24 mouse cellular contexts compared by ENCODE assay signal in the genomic region with DNA sequence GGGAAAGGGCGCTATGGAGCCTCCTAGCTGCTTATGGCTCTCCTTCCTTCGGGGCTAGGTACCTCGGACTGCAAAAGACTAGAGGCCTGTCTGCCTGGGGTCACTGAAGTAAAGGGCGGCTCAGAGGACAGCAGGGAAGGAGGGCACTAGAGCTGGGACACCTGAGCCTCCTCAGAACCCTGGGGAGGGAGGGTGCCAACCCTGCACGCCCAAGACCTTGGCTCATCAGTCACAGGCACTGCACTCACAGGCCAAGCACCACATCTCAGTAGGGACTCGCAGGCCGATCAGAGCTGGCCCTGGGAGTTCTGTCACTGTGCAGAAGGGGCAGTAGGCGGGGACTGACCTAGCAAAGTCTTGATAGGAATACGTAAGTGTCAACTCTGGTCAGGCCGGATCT.
DNase-seq lines count a peak whose midpoint lies in the region; ATAC-seq and TF ChIP-seq lines count a peak whose summit lies in the region.
"Had no signal": no experiment of that assay in that cellular context is flagged by ENCODE, and none has a peak within 500 bp of the region (broad histone marks: within the 10 kb centered on the region; RNA-seq: fewer than 3 reads in every experiment).

No protein-coding gene starts in this region.

- TF ChIP-seq CTCF in gastrocnemius, adult 2 months (IDR thresholded peaks at IDR 0.05): no peak

- ATAC-seq in lung, embryonic 15.5 days (ENCODE audit: borderline replicate concordance, extremely low read depth, low FRiP score, low TSS enrichment): no peak
- ATAC-seq in stomach, embryonic 14.5 days (ENCODE audit: insufficient number of reproducible peaks, insufficient read depth, low FRiP score, low read depth): no peak
- ATAC-seq in cerebellum, adult (ENCODE audit: insufficient number of reproducible peaks, low FRiP score, low TSS enrichment): no peak

- no peaks in the 10 kb centered on the region for H3K27me3 ChIP-seq in lung, embryonic 15.5 days
- no peaks in the 10 kb centered on the region for H3K27me3 ChIP-seq in limb, embryonic 10.5 days (ENCODE audit: low read depth, poor library complexity, severe bottlenecking)
- no peaks in the 10 kb centered on the region for H3K27me3 ChIP-seq in stomach, embryonic 14.5 days (ENCODE audit: control insufficient read depth, insufficient read depth, low read length)
- H3K27me3 ChIP-seq: forebrain, embryonic 12.5 days; hindbrain, embryonic 15.5 days had no signal

- H3K27ac ChIP-seq in gastrocnemius, adult 2 months: peak overlapping the region; percentile 78
- H3K27ac ChIP-seq in lung, embryonic 15.5 days: peak overlapping the region; percentile 7
- peak overlapping the region; percentile 27; the same call in 1 of the 2 replicates for H3K27ac ChIP-seq in limb, embryonic 10.5 days
- H3K27ac ChIP-seq in stomach, embryonic 14.5 days (ENCODE audit: low read length): 0 out of 2 replicates have a peak overlapping the region, but pooled peaks have one; percentile 22
- H3K27ac ChIP-seq: forebrain, embryonic 12.5 days; liver, embryonic 14.5 days; macrophage had no signal

- intact Hi-C loops in gastrocnemius, adult 2 months (cut with DNase I): loop anchor here (5.0 kb wide), 1 partner anchor 80 kb away; a partner anchor contains a TSS
- intact Hi-C loops in gastrocnemius, postnatal 36 days (cut with DNase I): loop anchor here (5.0 kb wide), 1 partner anchor 45 kb away; no protein-coding TSS in a partner anchor

- H3K9me3 ChIP-seq in lung, embryonic 15.5 days: no peaks in the 10 kb centered on the region
- no peaks in the 10 kb centered on the region for H3K9me3 ChIP-seq in limb, embryonic 10.5 days (replicated peaks)
- H3K9me3 ChIP-seq in stomach, embryonic 14.5 days (ENCODE audit: control insufficient read depth, low read depth, low read length): no peaks in the 10 kb centered on the region
- H3K9me3 ChIP-seq: forebrain, embryonic 12.5 days; hindbrain, embryonic 15.5 days had no signal

- no peak overlapping the region for H3K4me3 ChIP-seq in gastrocnemius, adult 2 months
- H3K4me3 ChIP-seq in lung, embryonic 15.5 days: no peak overlapping the region
- H3K4me3 ChIP-seq in limb, embryonic 10.5 days: no peak overlapping the region
- H3K4me3 ChIP-seq in stomach, embryonic 14.5 days (ENCODE audit: low read depth, low read length): no peak overlapping the region
- H3K4me3 ChIP-seq: forebrain, embryonic 12.5 days; hindbrain, embryonic 15.5 days had no signal

- WGBS in lung, embryonic 15.5 days: 61% methylated on average over 10 of the region's 10 CpGs
- 68% methylated on average over 10 of the region's 10 CpGs for WGBS in limb, embryonic 10.5 days
- WGBS in stomach, embryonic 14.5 days: 67% methylated on average over 10 of the region's 10 CpGs

- no peak overlapping the region for H3K9ac ChIP-seq in lung, embryonic 15.5 days
- H3K9ac ChIP-seq in stomach, embryonic 14.5 days (replicated peaks; ENCODE audit: low read depth, low read length): no peak overlapping the region
- H3K9ac ChIP-seq: forebrain, embryonic 12.5 days; hindbrain, embryonic 15.5 days; liver, embryonic 14.5 days had no signal

- no peaks in the 10 kb centered on the region for H3K36me3 ChIP-seq in lung, embryonic 15.5 days
- H3K36me3 ChIP-seq in limb, embryonic 10.5 days: 0 out of 2 replicates have a peak, but pooled peaks cover 3% of the 10 kb centered on the region
- no peaks in the 10 kb centered on the region for H3K36me3 ChIP-seq in stomach, embryonic 14.5 days (ENCODE audit: control insufficient read depth, insufficient read depth, low read length)
- H3K36me3 ChIP-seq: forebrain, embryonic 12.5 days; hindbrain, embryonic 15.5 days had no signal

- peak; percentile 83 for DNase-seq in gastrocnemius, adult 2 months
- no peak for DNase-seq in gastrocnemius, postnatal 36 days
- no peak for DNase-seq in lung, postnatal 10 days
- DNase-seq in limb, embryonic 10.5 days (ENCODE audit: low spot score): no peak
- no peak for DNase-seq in embryo, embryonic 9.5 days (ENCODE audit: extremely low spot score)
- DNase-seq: adrenal gland, adult 8-10 months; cerebellum, adult 11 months; cerebellum, postnatal 14 days; embryo, embryonic 11 days; heart, postnatal 10 days; kidney, adult 2 months; kidney, postnatal 10 days; retina, postnatal 1 day; thymus, adult 18-20 months; thymus, postnatal 4 days had no signal

- H3K4me1 ChIP-seq in lung, embryonic 15.5 days: peaks cover 54% of the 10 kb centered on the region
- H3K4me1 ChIP-seq in limb, embryonic 10.5 days: peaks cover 28% of the 10 kb centered on the region
- H3K4me1 ChIP-seq in stomach, embryonic 14.5 days (ENCODE audit: control insufficient read depth, insufficient read depth, low read length): peaks cover 12% of the 10 kb centered on the region; the same call in 1 of the 2 replicates

- no peak overlapping the region for H3K4me2 ChIP-seq in lung, embryonic 15.5 days
- H3K4me2 ChIP-seq in stomach, embryonic 14.5 days (replicated peaks; ENCODE audit: low read depth, low read length): no peak overlapping the region
- H3K4me2 ChIP-seq: forebrain, embryonic 12.5 days; heart, embryonic 11.5 days; hindbrain, embryonic 15.5 days; midbrain, embryonic 11.5 days had no signal

Comparison
In these comparisons a context has a peak if more than half of its experiments do, and no peak if none do; other contexts are left out.
1. H3K27ac ChIP-seq: peak in every context shown above with its lines; median percentile 78 in gastrocnemius, adult 2 months; 27 in limb, embryonic 10.5 days; 22 in stomach, embryonic 14.5 days; 7 in lung, embryonic 15.5 days.